Mouse (Mus musculus) liver, adult (tissue): ENCODE measurements around the gene Synpo2.

Experiments used
- GATA4 ChIP-seq: IDR thresholded peaks from 2 replicates; pipeline ENCODE4 v1.6.1; 2014; ENCODE audit warnings: mild to moderate bottlenecking, low read length; ENCODE audit not compliant: insufficient replicate concordance

Synpo2 gene

DNA sequence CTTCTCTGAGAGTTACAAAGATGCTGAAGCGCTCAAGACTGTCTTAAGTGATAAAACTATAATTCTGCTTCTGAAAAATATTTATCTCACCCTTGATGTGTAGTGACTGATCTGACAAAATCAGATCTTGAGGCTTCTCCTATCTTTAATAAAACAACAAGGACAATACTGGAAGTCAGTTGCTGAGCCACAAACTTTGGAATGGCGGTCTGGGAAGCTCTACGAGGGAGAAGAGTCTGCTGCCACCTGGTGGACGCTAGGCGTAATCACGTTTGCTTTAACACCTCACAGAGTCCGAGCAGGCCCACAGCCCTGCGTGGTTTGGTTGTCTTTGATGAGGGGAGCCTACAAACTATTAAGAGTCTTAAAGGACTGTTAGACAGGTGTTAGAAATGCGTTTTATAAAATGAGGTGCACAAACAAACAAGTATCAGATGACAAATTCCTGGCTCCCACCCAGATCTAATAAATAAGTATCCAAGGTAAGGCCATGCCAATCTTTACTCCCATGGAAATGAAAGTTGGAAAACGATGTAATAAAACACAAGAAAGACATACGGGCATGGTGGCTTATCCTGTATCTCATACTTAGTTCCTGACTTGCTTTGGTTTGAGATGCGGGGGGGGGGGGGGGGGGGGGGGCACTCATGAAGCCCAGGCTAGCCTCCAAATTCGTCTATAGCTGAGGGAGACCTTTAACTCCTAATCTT is 132.6 kb downstream of the Synpo2 start:
- TF ChIP-seq GATA4, result no peak

DNA sequence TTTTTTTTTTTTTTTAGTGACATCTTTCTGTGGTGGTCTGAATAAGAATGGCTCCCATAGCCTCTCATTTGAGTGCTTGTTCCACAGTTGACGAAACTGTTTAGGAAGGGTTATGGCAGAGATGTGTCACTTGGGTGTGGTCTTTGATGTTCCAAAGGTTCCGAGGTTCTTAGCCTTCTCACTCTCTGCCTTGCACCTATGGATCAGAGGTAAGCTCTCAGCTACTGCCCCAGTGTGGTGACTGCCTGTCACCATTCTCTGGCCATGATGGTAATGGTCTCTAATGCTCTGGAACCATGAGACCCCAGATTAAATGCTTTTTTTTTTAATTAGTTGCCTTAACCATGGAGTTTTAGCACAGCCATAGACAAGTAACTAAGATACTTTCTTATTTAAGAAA is 134.2 kb downstream of the Synpo2 start:
- TF ChIP-seq GATA4, result no peak

DNA sequence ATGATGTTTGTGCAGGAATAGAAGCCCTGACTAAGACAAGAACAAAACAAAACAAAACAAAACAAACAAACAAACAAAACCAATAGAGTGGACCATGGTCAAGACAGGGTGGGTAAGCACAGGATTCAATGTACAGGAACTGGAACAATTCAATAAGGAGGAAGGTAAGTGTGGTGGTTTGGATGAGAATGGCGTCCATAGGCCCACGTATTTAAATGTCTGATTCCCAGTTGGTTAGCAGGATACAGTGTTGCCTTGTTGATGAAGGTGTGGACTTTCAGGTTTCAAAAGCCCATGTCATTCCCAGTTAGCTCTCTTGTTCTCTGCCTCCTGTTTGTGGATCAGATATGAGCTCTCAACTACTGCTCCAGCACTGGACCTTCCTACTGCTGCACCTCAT is 140.8 kb downstream of the Synpo2 start:
- no peak for TF ChIP-seq GATA4

DNA sequence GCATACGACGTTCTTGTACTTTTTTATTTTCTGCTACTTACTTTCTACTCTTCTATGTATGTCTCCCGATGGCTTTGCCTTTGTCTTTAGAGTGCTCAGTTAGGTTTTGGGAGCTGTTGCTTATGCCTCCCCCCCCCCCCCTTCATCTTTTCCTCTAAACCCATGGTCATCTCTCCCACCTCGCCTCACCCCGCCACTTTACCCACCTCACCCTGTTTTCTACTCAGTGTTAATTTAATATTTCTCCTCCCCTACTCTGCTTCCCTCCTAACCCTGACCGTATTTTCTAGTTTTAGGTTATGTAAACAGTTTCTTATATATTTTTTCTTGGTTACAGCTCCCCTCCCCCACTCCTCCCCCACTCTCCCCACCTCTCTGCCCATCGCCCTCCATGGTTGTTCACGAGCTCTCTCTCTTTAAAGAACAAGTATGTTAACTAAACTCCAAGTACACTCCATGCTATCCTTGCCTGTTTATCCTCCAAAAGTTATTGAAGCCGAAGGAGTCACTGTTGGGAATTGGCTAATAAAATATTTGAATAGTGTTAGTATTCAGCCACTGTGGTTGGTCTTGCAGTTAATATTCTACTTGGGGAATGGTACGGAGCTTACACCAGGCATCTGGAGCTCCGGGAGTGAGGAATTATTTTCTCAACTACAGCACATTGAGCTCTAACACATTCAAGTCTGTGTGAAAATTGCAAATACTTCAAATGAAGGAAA is 142.1 kb downstream of the Synpo2 start:
- no peak for TF ChIP-seq GATA4

DNA sequence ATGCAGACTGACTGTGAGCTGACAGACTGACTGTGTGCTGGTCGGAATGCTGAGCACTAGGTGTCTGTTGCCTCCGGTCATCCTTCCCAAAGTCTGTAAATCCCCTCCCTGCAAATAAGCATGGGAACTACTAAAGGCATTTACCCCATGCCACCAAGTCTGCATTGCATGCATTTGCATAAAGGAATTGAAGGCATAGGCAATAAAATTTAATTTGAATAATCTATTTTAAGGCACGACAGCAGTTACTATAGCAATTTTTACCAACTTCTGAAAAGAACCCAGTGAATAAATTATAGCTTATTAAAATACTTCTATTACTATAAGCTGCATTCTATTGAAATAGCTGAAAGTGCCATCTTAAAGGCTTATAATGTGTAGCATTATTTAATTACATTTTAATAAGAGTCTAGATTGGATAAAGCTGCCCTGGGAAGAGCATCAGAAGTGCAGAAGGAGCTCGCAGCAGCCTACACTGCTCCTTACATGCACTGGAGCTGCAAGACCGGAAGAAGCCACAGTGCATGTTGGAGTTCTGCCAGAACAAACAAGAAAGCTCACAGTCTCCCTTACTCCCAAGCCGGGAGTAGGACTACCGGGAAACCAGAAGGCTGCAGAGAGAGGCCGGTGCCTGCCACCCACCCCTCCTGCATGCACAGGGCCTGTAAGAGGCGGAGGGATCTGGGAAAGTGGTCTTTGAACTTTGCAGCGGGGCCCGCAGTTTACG is 142.9 kb downstream of the Synpo2 start:
- TF ChIP-seq GATA4, result no peak

DNA sequence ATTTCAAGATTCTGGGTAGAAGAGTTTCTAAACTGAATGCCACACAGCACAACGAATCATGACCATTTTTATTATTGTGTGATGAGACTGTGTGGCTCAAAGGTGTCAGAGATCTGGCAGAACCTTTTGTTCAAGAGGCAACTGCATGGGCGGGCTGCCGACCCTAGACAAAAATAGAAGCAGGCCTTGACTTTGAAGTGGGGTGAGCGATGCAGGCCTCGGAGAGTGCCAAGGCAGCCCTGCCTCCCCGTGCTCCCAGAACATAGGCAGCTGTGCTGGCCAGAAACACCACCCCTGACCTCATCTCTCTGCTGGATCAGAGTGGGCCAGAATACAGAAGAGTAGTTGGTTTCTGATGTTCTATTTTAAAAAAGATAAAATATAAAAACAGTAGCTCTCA is 143.5 kb downstream of the Synpo2 start:
- no peak for TF ChIP-seq GATA4

DNA sequence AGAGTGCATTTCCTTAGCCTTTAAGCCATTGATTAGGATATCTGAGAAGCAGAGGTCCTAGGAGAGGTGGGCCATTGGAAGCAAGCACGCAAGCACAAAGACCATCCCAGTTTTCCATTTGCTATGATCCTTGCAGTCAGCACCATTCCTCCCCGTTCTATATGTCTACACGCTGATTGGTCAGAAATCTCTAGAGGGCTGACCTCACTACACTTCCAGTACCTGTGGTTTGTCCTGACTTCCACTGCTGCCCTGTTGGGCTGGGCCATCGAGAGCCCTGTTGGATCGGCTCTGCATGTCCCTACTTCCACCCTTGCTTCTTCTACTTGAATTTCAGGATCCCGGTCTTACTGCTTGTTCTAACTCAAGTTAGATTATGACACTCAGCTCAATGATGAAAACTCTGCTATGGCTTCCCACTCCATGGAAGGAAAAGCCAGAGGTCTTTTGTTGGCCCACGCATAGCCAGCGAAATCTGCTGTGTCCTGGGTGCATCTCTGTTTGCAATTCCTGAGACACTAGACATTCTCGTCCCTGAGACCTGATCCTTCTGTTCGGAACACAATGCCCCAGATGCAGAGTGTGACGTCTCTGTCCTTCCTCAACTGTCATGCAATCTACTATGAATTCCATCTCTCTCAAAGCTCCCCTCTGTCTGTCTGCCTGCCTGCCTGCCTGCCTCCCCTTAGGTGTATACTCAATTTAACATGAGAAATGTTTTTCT is 146.5 kb downstream of the Synpo2 start:
- no peak for TF ChIP-seq GATA4

DNA sequence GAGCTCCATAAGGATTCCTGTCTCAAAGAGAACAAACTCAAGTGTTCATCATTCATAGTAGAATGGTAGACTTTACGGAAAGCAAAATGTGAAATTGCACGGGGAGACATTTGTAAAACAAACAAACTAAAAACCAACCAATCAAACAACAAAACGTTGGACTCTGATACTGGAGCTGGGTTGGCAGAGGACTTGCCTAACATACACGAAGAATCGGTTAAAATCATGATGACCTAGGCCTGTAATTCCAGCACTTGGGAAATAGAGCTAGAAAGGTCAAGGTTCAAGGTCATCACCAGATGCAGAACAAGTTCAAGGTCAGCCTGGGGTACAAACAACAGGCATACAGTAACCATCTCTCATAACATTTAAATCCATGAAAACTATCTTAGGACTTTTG is 147.7 kb downstream of the Synpo2 start:
- TF ChIP-seq GATA4, result no peak

DNA sequence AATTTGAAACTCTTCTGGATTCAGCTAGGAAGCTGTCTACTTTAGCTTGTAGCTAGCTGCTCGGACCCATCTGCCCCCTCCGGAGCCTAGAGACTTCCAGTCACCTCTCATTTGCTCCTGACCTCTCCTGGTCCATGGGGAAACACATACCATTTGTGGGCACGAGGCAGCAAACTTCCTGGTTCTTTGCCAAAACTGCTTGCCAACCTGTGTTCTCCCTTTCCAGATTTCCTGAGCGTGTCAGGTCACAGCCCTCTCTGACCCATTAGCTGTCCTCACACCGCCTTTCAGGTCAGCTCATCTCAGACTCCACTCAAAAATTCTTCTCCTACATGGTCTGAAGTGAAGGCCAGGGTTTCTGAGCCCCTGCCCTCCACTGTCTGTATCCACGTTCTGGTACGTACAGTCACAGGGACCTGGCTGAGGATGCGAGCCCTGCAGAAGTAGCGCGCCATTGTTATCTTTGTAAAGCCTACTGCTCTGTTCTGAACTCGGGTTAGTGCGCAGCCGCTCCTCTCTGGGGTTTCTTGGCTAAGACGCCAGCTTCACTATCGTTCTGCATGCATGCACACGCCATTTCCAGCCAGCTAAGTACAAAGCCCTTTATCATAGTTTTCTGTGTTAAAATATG is 150.0 kb downstream of the Synpo2 start:
- no peak for TF ChIP-seq GATA4

DNA sequence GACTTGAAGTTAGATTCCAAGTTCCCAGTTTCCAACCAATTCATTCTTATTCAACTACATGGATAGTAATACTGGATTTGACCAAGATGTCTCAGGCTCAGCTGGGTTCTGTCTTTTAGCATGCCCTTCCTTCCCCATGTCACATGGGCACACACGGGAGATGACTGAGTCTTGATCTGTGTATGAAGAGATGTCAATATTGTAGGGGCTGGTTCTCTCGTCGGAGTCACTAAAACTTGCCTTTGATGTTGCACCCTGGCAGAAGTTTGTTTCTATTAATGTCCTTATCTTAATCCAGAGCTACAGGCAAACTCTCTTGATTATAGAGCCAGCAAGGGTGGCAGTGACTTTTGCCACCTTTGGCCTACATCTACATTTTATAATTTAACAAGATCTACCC is 154.3 kb downstream of the Synpo2 start:
- TF ChIP-seq GATA4, result no peak

DNA sequence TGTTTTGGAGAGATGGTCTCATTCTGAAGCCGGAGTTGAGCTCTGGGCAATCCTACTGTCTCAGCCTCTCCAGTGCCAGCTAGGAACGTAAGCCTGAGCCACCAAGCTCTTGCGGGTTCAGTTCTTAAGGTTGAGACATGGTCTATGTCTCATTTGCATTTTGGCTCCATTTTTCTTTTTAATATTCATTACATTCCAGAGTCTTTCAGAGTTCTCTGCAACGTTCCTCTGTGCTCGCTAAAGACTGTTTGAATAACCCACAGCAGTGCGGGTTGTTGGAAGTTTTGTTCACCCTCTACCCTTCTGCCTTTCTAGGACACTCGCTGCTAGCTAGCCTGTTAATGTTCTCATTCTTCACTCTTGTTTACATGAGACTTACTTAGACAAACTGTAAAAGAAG is 155.0 kb downstream of the Synpo2 start:
- no peak for TF ChIP-seq GATA4

DNA sequence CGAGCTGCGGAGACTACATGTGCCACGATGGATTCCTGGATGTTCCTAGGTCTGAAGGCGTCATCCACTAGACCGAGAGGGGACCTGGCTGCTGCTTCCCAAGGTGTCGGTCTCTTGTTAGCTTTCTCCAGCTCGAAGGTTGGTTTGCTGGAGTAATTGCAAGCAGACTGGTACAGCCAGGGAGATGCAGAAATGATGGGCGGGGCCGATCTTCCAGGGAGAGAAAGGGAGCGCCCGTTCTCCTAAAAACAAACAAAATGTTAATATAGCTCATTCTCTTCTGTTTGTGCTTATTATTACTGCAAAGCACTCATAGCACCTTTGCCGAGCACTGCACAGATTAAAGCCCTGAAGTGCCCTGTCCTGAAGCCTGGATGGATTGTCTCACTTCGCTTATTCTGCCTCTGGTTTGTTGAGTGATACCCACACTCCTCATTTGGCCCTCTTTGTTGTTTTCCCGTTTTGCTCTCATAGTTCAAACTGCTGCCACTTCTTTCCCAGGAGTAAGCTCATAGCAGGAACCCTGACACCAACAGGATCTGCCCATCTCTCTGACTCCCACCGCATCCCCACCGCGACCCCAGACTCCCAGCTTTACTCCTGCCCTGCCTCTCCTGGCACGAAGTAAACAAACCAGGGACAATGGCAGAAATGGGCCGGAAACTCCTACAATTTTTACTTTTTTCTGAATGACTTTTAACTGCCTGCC is 155.8 kb downstream of the Synpo2 start:
- no peak for TF ChIP-seq GATA4

DNA sequence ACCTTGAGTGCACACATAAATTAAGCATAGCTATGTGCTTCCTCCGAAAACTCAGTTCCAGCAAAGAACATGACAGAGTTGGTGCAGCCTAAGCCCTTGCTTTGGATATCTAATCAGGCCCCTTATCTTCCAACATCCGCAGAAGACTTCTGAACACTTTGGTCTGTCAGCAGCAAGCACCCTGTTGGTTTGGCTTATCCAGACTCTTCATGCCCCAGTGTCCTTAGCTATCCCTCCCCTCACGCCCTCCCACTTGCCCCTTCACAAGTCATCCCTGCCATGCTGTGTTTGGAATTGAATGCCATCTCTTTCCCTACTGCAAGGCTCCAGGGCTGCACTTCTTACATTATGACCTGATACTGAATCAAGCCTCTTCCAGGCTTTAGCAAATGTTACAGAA is 160.2 kb downstream of the Synpo2 start:
- no peak for TF ChIP-seq GATA4

DNA sequence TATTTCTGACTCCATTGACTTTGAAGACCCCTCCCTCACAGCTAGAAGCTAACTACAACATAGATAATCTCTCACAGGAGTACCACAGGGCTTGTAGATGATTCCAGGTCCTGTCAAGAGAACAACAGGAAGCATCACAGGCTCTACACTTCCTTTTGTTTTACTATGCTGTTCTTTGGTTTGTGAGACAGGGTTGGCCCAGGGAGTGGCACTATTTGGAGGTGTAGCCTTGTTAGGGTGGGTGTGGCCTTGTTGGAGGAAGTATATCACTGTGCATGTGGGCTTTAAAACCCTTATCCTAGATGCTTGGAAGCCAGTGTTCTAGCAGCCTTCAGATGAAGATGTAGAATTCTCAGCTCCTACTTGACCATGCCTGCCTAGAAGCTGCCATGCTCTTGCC is 160.9 kb downstream of the Synpo2 start:
- TF ChIP-seq GATA4, result no peak
